Mouse (Mus musculus): ENCODE results near the gene Slc25a18. TPM values are rescaled to one million over a fixed set of nuclear protein-coding genes. Genes with fewer than 3 reads are reported as not detected.
"Not testable (repeated sequence)": the region's sequence is repeated elsewhere in the genome, so short reads cannot be mapped to it uniquely, and the experiment has no call there.

The Slc25a18 gene
- polyA plus RNA-seq, 1 experiment from 2014 or later, result 0.35 TPM

GRCm38 (mm10) chr6:120806999-120807737 lies 33.8 kb downstream of the Slc25a18 start:
- Histone ChIP-seq H3K4me3 (no peak overlapping the region), H3K36me3 (peaks cover 99% of the 10 kb centered on the region), H3K27ac (replicated peaks) (no peak overlapping the region), H3K9me3 (replicated peaks) (no peaks in the 10 kb centered on the region), H3K27me3 (ENCODE audit: low read depth, poor library complexity, severe bottlenecking) (no peaks in the 10 kb centered on the region), H3K4me1 (no peaks in the 10 kb centered on the region)
- DNase-seq (ENCODE audit: low spot score), result no peak
- WGBS, result 93% methylated on average over 5 of the region's 5 CpGs

- no peak overlapping the region for H3K27ac ChIP-seq (replicated peaks)
- no peaks in the 10 kb centered on the region for H3K27me3 ChIP-seq (ENCODE audit: low read depth, poor library complexity, severe bottlenecking)
- peaks cover 93% of the 10 kb centered on the region for H3K36me3 ChIP-seq
- 94% methylated on average over 4 of the region's 4 CpGs for WGBS
- no peaks in the 10 kb centered on the region for H3K9me3 ChIP-seq (replicated peaks)
- H3K4me3 ChIP-seq, result no peak overlapping the region
- no peaks in the 10 kb centered on the region for H3K4me1 ChIP-seq
- no peak for DNase-seq (ENCODE audit: low spot score)
Measured at GRCm38 (mm10) chr6:120807738-120808081, 34.3 kb downstream of the Slc25a18 start.

DNA sequence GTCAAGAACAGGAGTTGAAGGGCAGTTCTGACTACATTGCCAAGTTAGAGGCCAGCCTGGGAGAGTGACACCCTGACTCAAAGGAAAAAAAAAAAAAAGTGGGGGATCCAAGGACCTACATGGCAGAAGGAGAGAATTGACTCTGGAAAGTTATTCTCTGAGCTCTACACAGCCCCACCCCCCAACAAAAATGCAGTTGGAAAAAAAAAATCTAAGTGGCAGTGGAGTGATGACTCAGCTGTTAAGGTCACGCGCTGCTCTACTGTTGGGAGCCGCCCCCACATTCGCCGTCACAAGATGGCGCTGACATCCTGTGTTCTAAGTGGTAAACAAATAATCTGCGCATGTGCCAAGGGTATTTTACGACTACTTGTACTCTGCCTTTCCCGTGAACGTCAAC lies 38.6 kb downstream of the Slc25a18 start:
- not testable (repeated sequence) for H3K9me3 ChIP-seq (replicated peaks); H3K27ac ChIP-seq (replicated peaks); H3K27me3 ChIP-seq (ENCODE audit: low read depth, poor library complexity, severe bottlenecking); H3K4me1 ChIP-seq; H3K4me3 ChIP-seq; DNase-seq (ENCODE audit: low spot score)
- peaks cover 54% of the 10 kb centered on the region for H3K36me3 ChIP-seq
- 98% methylated on average over 10 of the region's 10 CpGs for WGBS

DNA sequence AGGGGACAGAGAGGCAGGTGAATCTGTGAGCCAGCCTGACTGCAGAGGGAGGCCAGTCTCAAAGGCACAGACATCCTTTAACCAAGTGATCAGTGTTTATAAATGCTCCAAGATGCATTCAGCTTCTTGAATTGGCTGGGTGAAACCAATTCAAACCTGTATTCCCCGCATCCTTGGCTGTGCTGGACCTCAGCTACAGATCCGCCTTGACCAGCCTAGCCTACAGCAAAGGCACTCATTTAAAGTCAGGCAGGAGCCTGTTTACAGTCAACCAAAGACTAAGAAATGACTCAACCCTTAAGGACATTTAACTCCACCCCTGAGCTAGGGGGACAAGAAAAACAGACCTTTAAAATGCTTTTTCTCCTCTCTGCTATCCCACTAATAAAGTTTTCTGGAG lies 45.9 kb downstream of the Slc25a18 start:
- Histone ChIP-seq H3K9me3 (replicated peaks) (peaks cover 10% of the 10 kb centered on the region; the same call in 1 of the 2 replicates), H3K4me3 (no peak overlapping the region), H3K27me3 (ENCODE audit: low read depth, poor library complexity, severe bottlenecking) (no peaks in the 10 kb centered on the region), H3K27ac (replicated peaks) (no peak overlapping the region), H3K4me1 (peaks cover 18% of the 10 kb centered on the region), H3K36me3 (peaks cover 35% of the 10 kb centered on the region)
- no peak for DNase-seq (ENCODE audit: low spot score)
- 96% methylated on average over 2 of the region's 2 CpGs for WGBS

DNA sequence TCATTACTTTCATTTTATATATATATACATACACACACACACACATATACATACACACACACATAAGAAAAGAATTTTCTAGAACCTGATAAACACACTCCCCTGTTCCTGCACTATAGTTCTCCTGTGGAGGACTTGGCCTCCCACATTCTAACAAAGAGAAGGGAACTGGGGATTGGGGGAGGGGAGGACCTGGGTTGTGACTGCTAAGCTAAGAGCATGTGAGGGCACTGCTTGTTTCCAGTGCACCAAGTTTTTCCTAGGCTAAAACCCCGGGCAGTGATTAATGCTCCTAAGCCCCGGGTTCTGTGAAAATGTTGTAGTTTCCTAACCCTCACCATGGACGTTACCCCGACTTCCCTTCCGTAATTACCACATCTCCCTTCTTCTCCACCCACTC lies 46.8 kb downstream of the Slc25a18 start:
- no peak for DNase-seq (ENCODE audit: low spot score)
- H3K36me3 ChIP-seq, result peaks cover 35% of the 10 kb centered on the region
- 94% methylated on average over 5 of the region's 5 CpGs for WGBS
- H3K4me3 ChIP-seq, result no peak overlapping the region
- H3K4me1 ChIP-seq, result peaks cover 18% of the 10 kb centered on the region
- H3K27ac ChIP-seq (replicated peaks), result no peak overlapping the region
- H3K9me3 ChIP-seq (replicated peaks), result peaks cover 10% of the 10 kb centered on the region; the same call in 1 of the 2 replicates
- no peaks in the 10 kb centered on the region for H3K27me3 ChIP-seq (ENCODE audit: low read depth, poor library complexity, severe bottlenecking)

- 95% methylated on average over 1 of the region's 1 CpGs for WGBS
- Histone ChIP-seq H3K4me1 (peaks cover 18% of the 10 kb centered on the region), H3K4me3 (peak overlapping the region; percentile 96; the same call in 1 of the 2 replicates), H3K9me3 (replicated peaks) (peaks cover 10% of the 10 kb centered on the region; the same call in 1 of the 2 replicates), H3K27me3 (ENCODE audit: low read depth, poor library complexity, severe bottlenecking) (no peaks in the 10 kb centered on the region), H3K27ac (replicated peaks) (no peak overlapping the region), H3K36me3 (peaks cover 35% of the 10 kb centered on the region)
- no peak for DNase-seq (ENCODE audit: low spot score)
Measured at GRCm38 (mm10) chr6:120820941-120821340, 47.6 kb downstream of the Slc25a18 start.

DNA sequence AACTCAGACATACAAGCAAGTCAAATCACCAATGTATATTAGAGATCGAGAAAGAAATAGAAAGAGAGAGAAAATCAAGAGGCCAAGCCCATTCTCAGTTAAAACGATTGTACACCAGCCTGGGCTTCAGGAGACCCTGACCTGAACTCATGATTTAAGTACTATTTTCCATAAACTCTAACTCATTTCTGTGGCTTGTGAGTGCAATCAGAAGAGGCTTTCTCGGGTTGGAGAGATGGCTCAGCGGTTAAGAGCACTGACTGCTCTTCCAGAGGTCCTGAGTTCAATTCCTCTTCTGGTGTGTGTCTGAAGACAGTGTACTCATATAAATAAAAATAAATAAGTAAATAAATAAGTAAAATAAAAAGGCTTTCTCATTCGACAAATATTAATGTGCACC lies 48.3 kb downstream of the Slc25a18 start:
- Histone ChIP-seq H3K36me3 (peaks cover 35% of the 10 kb centered on the region), H3K4me3 (peak overlapping the region; percentile 96), H3K9me3 (replicated peaks) (peaks cover 10% of the 10 kb centered on the region; the same call in 1 of the 2 replicates), H3K27ac (replicated peaks) (no peak overlapping the region), H3K4me1 (peaks cover 18% of the 10 kb centered on the region), H3K27me3 (ENCODE audit: low read depth, poor library complexity, severe bottlenecking) (no peaks in the 10 kb centered on the region)
- DNase-seq (ENCODE audit: low spot score), result no peak
- WGBS, result 63% methylated on average over 5 of the region's 5 CpGs

DNA sequence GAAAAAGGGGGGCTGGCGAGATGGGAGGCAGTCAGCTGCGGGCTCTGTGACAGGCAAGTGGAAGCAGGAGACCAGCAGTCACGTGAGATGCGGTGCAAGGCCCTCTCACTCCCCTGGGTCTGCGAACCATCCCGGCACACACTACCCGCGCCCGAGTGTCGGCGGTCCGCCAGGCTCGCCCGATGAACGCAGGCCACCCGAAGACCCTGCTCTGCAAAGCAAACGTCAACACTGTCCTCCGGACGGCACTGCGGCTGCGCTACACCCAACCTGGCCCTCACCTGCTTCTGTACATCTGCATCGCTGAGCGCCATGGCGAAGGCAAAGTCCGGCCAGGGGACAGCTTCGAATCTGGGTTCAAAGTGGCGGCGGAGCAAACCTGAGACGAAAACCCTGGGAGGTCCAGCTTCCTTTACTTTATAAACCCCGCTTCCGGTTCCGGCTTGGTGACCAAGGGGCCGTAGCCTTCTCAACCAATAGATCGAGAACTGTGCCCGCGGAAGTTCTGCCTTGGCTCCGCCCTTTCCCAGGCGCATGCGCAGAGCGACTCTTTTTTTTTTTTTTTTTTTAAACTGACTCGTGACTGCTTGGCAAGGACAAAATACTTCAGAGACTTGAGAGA lies 49.0 kb downstream of the Slc25a18 start, which contains the start of gene Atp6v1e1:
Gene Atp6v1e1 (minus strand): TSS at position 487 of the 622 bp plus-strand sequence.
- under 1% methylated on average over 41 of the region's 41 CpGs for WGBS
- Histone ChIP-seq H3K27me3 (ENCODE audit: low read depth, poor library complexity, severe bottlenecking) (no peaks in the 10 kb centered on the region), H3K27ac (replicated peaks) (peak within 1 kb of the TSS; percentile 88), H3K9me3 (replicated peaks) (peaks cover 6% of the 10 kb centered on the region; the same call in 1 of the 2 replicates), H3K36me3 (peaks cover 29% of the 10 kb centered on the region), H3K4me3 (peak within 1 kb of the TSS; percentile 96), H3K4me1 (peaks cover 18% of the 10 kb centered on the region)
- peak; percentile 94 for DNase-seq (ENCODE audit: low spot score)

DNA sequence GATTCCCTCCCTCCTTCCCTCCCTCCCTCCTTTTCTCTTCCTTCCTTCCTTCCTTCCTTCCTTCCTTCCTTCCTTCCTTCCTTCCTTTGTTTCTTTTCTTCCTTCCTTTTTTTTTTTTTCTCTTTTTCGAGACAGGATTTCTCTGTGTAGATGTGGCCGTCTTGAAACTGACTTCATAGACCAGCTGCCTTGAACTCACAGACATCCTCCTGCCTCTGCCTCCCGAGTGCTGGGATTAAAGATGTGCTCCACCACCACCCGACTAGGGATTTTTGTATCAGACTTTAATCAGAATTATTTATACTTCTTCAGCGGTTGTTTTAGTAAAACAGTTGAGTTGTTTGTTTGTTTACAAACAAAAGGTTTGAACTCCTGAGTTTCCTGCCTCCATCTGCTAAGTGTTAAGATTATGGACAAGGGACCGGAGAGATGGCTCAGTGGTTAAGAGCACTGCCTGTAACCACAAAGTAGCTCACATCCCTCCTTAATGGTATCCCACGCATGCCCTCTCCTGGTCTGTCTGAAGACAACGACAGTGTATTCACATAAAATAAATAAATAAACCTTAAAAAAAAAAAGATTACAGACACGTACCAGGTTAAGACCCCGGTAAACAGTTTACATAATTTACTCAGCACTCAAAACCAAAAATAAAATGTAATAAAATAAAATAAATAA lies 49.7 kb downstream of the Slc25a18 start:
- Histone ChIP-seq H3K4me1 (peaks cover 18% of the 10 kb centered on the region), H3K9me3 (replicated peaks) (no peaks in the 10 kb centered on the region; the same call in 1 of the 2 replicates), H3K27ac (replicated peaks) (peak overlapping the region; percentile 88), H3K4me3 (peak overlapping the region; percentile 96), H3K27me3 (ENCODE audit: low read depth, poor library complexity, severe bottlenecking) (no peaks in the 10 kb centered on the region), H3K36me3 (peaks cover 23% of the 10 kb centered on the region)
- DNase-seq (ENCODE audit: low spot score), result no peak
- 78% methylated on average over 10 of the region's 10 CpGs for WGBS

DNA sequence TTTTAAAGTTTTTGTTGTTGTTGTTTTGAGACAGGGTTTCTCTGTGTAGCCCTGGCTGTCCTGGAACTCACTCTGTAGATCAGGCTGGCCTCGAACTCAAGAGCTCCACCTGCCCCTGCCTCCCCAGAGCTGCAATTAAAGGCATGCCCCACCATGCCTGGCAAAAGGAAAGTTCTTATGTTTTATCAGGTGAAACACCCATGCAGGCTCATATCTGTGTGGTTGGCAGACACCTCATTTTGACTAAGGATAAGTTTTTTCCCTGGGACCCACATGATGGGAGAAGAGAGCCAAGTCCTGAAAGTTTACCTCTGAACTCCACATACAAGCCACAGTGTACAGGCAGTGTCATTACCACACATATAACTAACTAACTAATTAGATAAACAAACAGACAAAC lies 56.7 kb downstream of the Slc25a18 start:
- H3K36me3 ChIP-seq, result no peaks in the 10 kb centered on the region
- H3K4me1 ChIP-seq, result no peaks in the 10 kb centered on the region
- no peaks in the 10 kb centered on the region for H3K9me3 ChIP-seq (replicated peaks)
- H3K27me3 ChIP-seq (ENCODE audit: low read depth, poor library complexity, severe bottlenecking), result no peaks in the 10 kb centered on the region
- WGBS, result 78% methylated on average over 1 of the region's 1 CpGs
- no peak overlapping the region for H3K4me3 ChIP-seq
- no peak overlapping the region for H3K27ac ChIP-seq (replicated peaks)
- DNase-seq (ENCODE audit: low spot score), result no peak

- DNase-seq (ENCODE audit: low spot score), result no peak
- Histone ChIP-seq H3K4me3 (no peak overlapping the region), H3K9me3 (replicated peaks) (no peaks in the 10 kb centered on the region), H3K27me3 (ENCODE audit: low read depth, poor library complexity, severe bottlenecking) (no peaks in the 10 kb centered on the region), H3K4me1 (peaks cover 5% of the 10 kb centered on the region), H3K36me3 (no peaks in the 10 kb centered on the region), H3K27ac (replicated peaks) (no peak overlapping the region)
- WGBS, result 69% methylated on average over 4 of the region's 4 CpGs
Measured at GRCm38 (mm10) chr6:120830866-120831608, 57.7 kb downstream of the Slc25a18 start.

GRCm38 (mm10) chr6:120832097-120832496 lies 58.7 kb downstream of the Slc25a18 start:
- H3K36me3 ChIP-seq, result no peaks in the 10 kb centered on the region

More at GRCm38 (mm10) chr6:120832097-120832496, 58.7 kb downstream of the Slc25a18 start:
- Histone ChIP-seq H3K4me3 (no peak overlapping the region), H3K27ac (replicated peaks) (no peak overlapping the region), H3K4me1 (peaks cover 9% of the 10 kb centered on the region), H3K27me3 (ENCODE audit: low read depth, poor library complexity, severe bottlenecking) (no peaks in the 10 kb centered on the region), H3K9me3 (replicated peaks) (no peaks in the 10 kb centered on the region)
- 74% methylated on average over 4 of the region's 4 CpGs for WGBS
- no peak for DNase-seq (ENCODE audit: low spot score)

Measured in midbrain, embryonic 10.5 days (tissue).